Mouse (Mus musculus) midbrain, embryonic 11.5 days (tissue): Measurements from ENCODE around the gene Pgm2l1. TPM values are rescaled to one million over a fixed set of nuclear protein-coding genes. Genes with fewer than 3 reads are reported as not detected.
A peak's percentile ranks its signal among the peaks of the same experiment; 100 is the strongest.

Experiments
- ATAC-seq: fragments of 200-750 bp; cut with Nextera tagmentation; 2 replicates; pipeline ENCODE4 v1.8.0; 2017; ENCODE audit warnings: moderate TSS enrichment, moderate library complexity; ENCODE audit not compliant: low FRiP score
- DNase-seq: peaks from one replicate; pipeline ENCODE4 v3.0.0; 2015; ENCODE audit warnings: low spot score; ENCODE audit errors: missing footprints
- H3K27ac ChIP-seq: fragments of 300-500 bp; sonication (generic); 2 replicates; pipeline ENCODE4 v1.5.1; 2014; ENCODE audit warnings: low read depth, low read length
- H3K27me3 ChIP-seq: fragments of 300-500 bp; sonication (generic); 2 replicates; pipeline ENCODE4 v1.6.1; 2014; ENCODE audit warnings: mild to moderate bottlenecking, low read length, moderate library complexity, mixed read lengths; ENCODE audit not compliant: control insufficient read depth, insufficient read depth
- H3K36me3 ChIP-seq: fragments of 300-500 bp; sonication (generic); 2 replicates; pipeline ENCODE4 v1.6.1; 2014; ENCODE audit warnings: mild to moderate bottlenecking, low read length, moderate library complexity, mixed read lengths; ENCODE audit not compliant: control insufficient read depth, insufficient read depth
- H3K4me1 ChIP-seq: fragments of 300-500 bp; sonication (generic); 2 replicates; pipeline ENCODE4 v1.6.1; 2014; ENCODE audit warnings: low read length; ENCODE audit not compliant: control insufficient read depth, insufficient read depth
- H3K4me2 ChIP-seq: fragments of 300-500 bp; sonication (generic); 2 replicates; pipeline ENCODE4 v1.6.1; 2014; ENCODE audit warnings: mild to moderate bottlenecking, moderate library complexity
- H3K4me3 ChIP-seq: fragments of 300-500 bp; sonication (generic); 2 replicates; pipeline ENCODE4 v1.5.1; 2014; ENCODE audit warnings: low read depth, low read length
- H3K9ac ChIP-seq: fragments of 300-500 bp; sonication (generic); 2 replicates; pipeline ENCODE4 v1.6.1; 2014; ENCODE audit warnings: low read length
- H3K9me3 ChIP-seq: fragments of 300-500 bp; sonication (generic); 2 replicates; pipeline ENCODE4 v1.6.1; 2016; ENCODE audit warnings: low read length; ENCODE audit not compliant: control insufficient read depth
- WGBS: fragments of 180-500 bp; shearing (Covaris S2); extraction: QIAGEN DNeasy Blood & Tissue Kit; methylation state at CpG from one replicate; pipeline ENCODE4 v1.1.7; 2014; 5-methylcytosine and 5-hydroxymethylcytosine counted together
- polyA plus RNA-seq: library from polyadenylated mRNA; unstranded; fragments of >200 nt; fragmentation: Nextera tagmentation; extraction: Ambion mirVana; gene quantifications from 2 replicates; pipeline ENCODE4 v1.2.1, GENCODE M21; 2014

The Pgm2l1 gene
- polyA plus RNA-seq, 1 experiment from 2014 or later = 8.0 TPM

GRCm38 (mm10) chr7:100215116-100215732 lies 12.0 kb upstream of the Pgm2l1 start:
- Histone ChIP-seq H3K4me3 (no peak overlapping the region), H3K9ac (no peak overlapping the region), H3K9me3 (no peaks in the 10 kb centered on the region), H3K4me1 (peaks cover 20% of the 10 kb centered on the region), H3K36me3 (no peaks in the 10 kb centered on the region), H3K4me2 (no peak overlapping the region), H3K27ac (no peak overlapping the region), H3K27me3 (no peaks in the 10 kb centered on the region)
- WGBS = 50% methylated on average over 6 of the region's 6 CpGs
- no peak for ATAC-seq
- DNase-seq = peak; percentile 82

DNA sequence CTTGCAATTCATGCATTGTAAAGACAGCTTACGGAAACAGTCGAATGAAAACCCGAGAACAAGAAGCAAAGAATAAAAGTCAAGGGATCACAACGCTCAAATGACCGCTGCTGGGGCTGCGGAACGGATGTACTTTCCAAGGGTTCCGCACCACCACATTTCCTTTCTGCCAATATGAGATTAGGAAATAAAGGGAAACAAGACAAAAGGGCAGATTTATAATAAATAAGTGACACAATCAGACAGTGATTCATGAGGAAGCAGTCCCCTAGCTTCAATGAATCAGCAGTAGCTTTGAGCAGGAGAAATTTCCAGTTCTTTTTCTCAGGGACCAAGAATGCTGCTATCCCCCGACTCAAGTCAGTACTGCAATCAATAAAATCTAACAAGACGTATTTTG lies 11.2 kb upstream of the Pgm2l1 start:
- 26% methylated on average over 10 of the region's 10 CpGs for WGBS
- Histone ChIP-seq H3K27ac (peak overlapping the region; percentile 59; the same call in 1 of the 2 replicates), H3K4me2 (peak overlapping the region; percentile 27)

DNA sequence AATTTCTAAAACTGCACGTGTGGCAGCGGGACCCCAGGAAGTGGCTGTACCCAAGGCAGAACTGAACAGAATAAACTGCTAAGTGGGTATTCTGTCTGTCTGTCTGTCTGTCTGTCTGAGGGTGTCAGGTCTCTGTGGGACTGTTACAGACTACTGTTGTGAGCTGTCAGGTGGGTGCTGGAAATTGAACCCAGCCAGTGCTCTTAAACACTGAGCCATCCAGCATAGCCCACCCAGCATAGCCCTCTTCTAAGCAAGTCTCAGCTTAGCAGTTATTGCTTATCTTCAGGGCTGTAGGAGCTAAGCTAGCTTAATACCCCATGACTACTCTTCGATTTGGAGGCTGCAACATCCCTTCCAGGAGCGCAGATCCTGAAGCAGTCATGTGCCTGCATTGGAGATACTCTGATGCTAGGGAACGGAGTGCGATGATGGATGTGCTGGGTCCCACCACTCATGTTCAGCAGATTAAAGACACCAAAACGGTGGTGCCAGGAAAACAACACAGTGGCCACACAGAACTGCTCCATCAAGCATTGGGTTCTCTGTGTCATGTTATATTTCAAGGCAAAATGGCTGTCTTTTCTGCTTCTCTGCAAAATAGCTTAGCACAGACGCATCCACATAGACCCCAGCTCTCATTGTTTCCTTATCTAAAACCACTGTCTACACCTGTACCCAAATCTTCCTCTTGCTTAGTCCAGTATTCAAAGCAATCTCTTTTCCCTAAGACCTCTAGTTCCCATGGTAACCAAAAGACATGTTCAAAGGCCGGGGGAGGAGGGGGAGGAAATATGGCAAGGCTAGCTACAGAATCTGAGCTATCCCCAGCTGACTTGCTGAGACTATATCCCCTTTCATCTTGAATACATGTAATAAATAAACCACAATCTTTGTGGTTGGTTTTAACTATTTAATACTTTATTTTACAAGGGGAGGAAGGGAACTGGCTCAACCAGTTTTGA lies 10.3 kb upstream of the Pgm2l1 start:
- Histone ChIP-seq H3K4me1 (peaks cover 20% of the 10 kb centered on the region), H3K4me2 (no peak overlapping the region), H3K4me3 (no peak overlapping the region), H3K36me3 (no peaks in the 10 kb centered on the region), H3K27me3 (no peaks in the 10 kb centered on the region), H3K27ac (peak overlapping the region; percentile 57; the same call in 1 of the 2 replicates), H3K9ac (no peak overlapping the region), H3K9me3 (no peaks in the 10 kb centered on the region)
- WGBS = 70% methylated on average over 9 of the region's 9 CpGs
- ATAC-seq = peak; percentile 67; the same call in 1 of the 2 replicates
- peak; percentile 82 for DNase-seq

More for the DNA sequence above, 11.2 kb upstream of the Pgm2l1 start:
- no peak overlapping the region for H3K4me3 ChIP-seq
- no peaks in the 10 kb centered on the region for H3K9me3 ChIP-seq
- ATAC-seq (no peak), DNase-seq (peak; percentile 92)
- peaks cover 20% of the 10 kb centered on the region for H3K4me1 ChIP-seq
- H3K27me3 ChIP-seq = no peaks in the 10 kb centered on the region
- no peaks in the 10 kb centered on the region for H3K36me3 ChIP-seq
- H3K9ac ChIP-seq = no peak overlapping the region

GRCm38 (mm10) chr7:100227896-100228525 lies 817 bp downstream of the Pgm2l1 start:
- no peaks in the 10 kb centered on the region for H3K27me3 ChIP-seq
- peak overlapping the region; percentile 79 for H3K9ac ChIP-seq
- peak overlapping the region; percentile 59 for H3K4me3 ChIP-seq
- no peaks in the 10 kb centered on the region for H3K9me3 ChIP-seq
- H3K4me2 ChIP-seq = peak overlapping the region; percentile 82
- H3K4me1 ChIP-seq = peaks cover 3% of the 10 kb centered on the region; the same call in 1 of the 2 replicates
- ATAC-seq (peak; percentile 70), DNase-seq (peak; percentile 96)
- no peaks in the 10 kb centered on the region for H3K36me3 ChIP-seq
- WGBS = 1% methylated on average over 23 of the region's 23 CpGs
- H3K27ac ChIP-seq = peak overlapping the region; percentile 82

GRCm38 (mm10) chr7:100228957-100229356 lies 1.8 kb downstream of the Pgm2l1 start:
- DNase-seq = no peak
- Histone ChIP-seq H3K9me3 (no peaks in the 10 kb centered on the region), H3K9ac (no peak overlapping the region; the same call in 1 of the 2 replicates), H3K36me3 (no peaks in the 10 kb centered on the region), H3K4me2 (peak overlapping the region; percentile 82), H3K4me1 (peaks cover 3% of the 10 kb centered on the region; the same call in 1 of the 2 replicates), H3K27me3 (no peaks in the 10 kb centered on the region), H3K4me3 (peak overlapping the region; percentile 59; the same call in 1 of the 2 replicates), H3K27ac (no peak overlapping the region)
- ATAC-seq = no peak
- 66% methylated on average over 3 of the region's 3 CpGs for WGBS

- no peak for DNase-seq
- WGBS = 89% methylated on average over 1 of the region's 1 CpGs
- no peak overlapping the region for H3K4me3 ChIP-seq
- H3K4me2 ChIP-seq = no peak overlapping the region
- no peaks in the 10 kb centered on the region for H3K27me3 ChIP-seq
- no peak overlapping the region for H3K9ac ChIP-seq
- H3K36me3 ChIP-seq = no peaks in the 10 kb centered on the region
- H3K9me3 ChIP-seq = no peaks in the 10 kb centered on the region
- no peak for ATAC-seq
- no peak overlapping the region for H3K27ac ChIP-seq
- H3K4me1 ChIP-seq = peaks cover 3% of the 10 kb centered on the region; the same call in 1 of the 2 replicates
Observed at GRCm38 (mm10) chr7:100230646-100231045, 3.5 kb downstream of the Pgm2l1 start.

GRCm38 (mm10) chr7:100231661-100232060 lies 4.5 kb downstream of the Pgm2l1 start:
- WGBS = 50% methylated on average over 1 of the region's 1 CpGs
- Histone ChIP-seq H3K27me3 (no peaks in the 10 kb centered on the region), H3K9me3 (no peaks in the 10 kb centered on the region), H3K4me2 (no peak overlapping the region), H3K4me3 (no peak overlapping the region), H3K9ac (no peak overlapping the region), H3K36me3 (no peaks in the 10 kb centered on the region), H3K4me1 (peaks cover 3% of the 10 kb centered on the region; the same call in 1 of the 2 replicates), H3K27ac (no peak overlapping the region)
- no peak for DNase-seq
- no peak for ATAC-seq

DNA sequence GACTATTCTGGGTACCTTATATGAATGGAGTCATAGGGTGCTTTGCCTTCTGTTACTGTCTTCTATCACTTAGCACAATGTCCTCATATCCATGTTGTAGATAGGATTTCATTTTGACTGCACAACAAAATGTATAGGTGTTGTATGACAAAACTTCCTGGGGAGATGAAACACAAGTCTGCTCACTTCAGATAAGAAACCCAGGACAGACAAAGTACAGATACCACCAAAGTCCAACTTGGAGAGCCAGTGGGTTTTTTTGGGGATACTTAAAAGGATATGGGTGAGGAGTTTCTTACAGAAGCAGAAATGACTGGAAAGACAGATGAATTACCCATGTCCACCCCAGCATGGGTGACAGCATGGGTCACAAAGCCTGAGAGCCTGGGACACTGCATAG lies 6.5 kb downstream of the Pgm2l1 start:
- ATAC-seq = no peak

More for the DNA sequence above, 6.5 kb downstream of the Pgm2l1 start:
- H3K27me3 ChIP-seq = no peaks in the 10 kb centered on the region
- H3K4me1 ChIP-seq = peaks cover 1% of the 10 kb centered on the region; the same call in 1 of the 2 replicates
- no peaks in the 10 kb centered on the region for H3K9me3 ChIP-seq
- H3K27ac ChIP-seq = no peak overlapping the region
- H3K36me3 ChIP-seq = no peaks in the 10 kb centered on the region
- H3K4me3 ChIP-seq = no peak overlapping the region
- no peak overlapping the region for H3K9ac ChIP-seq
- DNase-seq = no peak
- no peak overlapping the region for H3K4me2 ChIP-seq
